Comparison of ENCODE assay signal across 10 mouse cellular contexts in the genomic region with DNA sequence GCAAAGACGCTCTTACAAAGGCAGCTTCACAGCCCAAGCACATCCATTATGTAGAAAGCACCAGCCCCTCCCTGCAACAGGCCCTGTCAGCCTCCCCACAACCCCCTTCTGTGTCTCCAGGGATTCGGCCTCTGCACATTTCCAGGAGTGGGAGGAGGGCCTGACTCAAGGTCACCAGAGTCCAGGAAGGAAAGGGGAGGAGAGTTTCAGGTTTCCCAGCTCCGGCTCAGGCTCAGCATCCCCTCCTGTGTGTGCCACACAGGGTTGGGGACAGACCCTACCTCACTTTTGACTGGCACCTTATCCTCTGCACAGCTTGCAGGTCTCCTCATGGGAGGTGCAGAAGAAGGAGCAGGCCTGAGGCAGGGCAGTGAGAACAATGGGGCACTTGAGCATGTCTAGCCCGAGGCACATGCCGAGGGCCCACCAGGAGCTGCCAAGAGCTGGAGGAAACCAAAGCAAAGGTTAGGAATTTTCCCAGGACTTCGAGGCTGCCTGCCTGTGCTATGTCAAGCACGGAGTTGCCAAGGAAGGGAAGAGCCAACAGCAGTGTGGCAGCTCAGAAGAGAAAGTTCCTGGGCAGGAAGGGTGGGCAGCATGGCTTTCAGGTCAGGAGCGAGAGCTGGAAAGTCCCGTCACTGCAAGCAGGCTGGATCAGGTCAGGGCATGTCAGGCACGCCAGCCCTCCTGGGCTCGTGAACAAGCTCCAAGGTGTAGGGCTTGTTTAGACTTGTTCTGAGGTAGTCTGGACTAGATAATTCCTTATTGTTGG. TPM values are rescaled to one million over a fixed set of nuclear protein-coding genes. Genes with fewer than 3 reads are reported as not detected.
DNase-seq lines count a peak whose midpoint lies in the region; ATAC-seq and TF ChIP-seq lines count a peak whose summit lies in the region.
"Had no signal": no experiment of that assay in that cellular context is flagged by ENCODE, and none has a peak within 500 bp of the region (broad histone marks: within the 10 kb centered on the region; RNA-seq: fewer than 3 reads in every experiment).

No protein-coding gene starts in this region.

- no peaks in the 10 kb centered on the region for H3K36me3 ChIP-seq in liver, embryonic 16.5 days (ENCODE audit: control insufficient read depth, insufficient read depth)
- H3K36me3 ChIP-seq in liver, embryonic 12.5 days: no peaks in the 10 kb centered on the region
- no peaks in the 10 kb centered on the region for H3K36me3 ChIP-seq in hindbrain, embryonic 10.5 days
- no peaks in the 10 kb centered on the region for H3K36me3 ChIP-seq in limb, embryonic 14.5 days (ENCODE audit: control insufficient read depth, insufficient read depth, low read length)
- no peaks in the 10 kb centered on the region for H3K36me3 ChIP-seq in stomach, embryonic 15.5 days
- H3K36me3 ChIP-seq in liver, postnatal 0 days (replicated peaks; ENCODE audit: insufficient read depth, low read length): no peaks in the 10 kb centered on the region
- H3K36me3 ChIP-seq: G1E had no signal

- no peak for TF ChIP-seq EP300 in liver, postnatal 0 days (IDR thresholded peaks at IDR 0.05; ENCODE audit: low read depth)

- no peaks in the 10 kb centered on the region for H3K27me3 ChIP-seq in liver, embryonic 16.5 days (ENCODE audit: control insufficient read depth, insufficient read depth, low read depth, low read length)
- H3K27me3 ChIP-seq in liver, embryonic 12.5 days (replicated peaks): no peaks in the 10 kb centered on the region
- no peaks in the 10 kb centered on the region for H3K27me3 ChIP-seq in hindbrain, embryonic 10.5 days (ENCODE audit: insufficient read depth, poor library complexity, severe bottlenecking)
- H3K27me3 ChIP-seq in limb, embryonic 14.5 days (ENCODE audit: control insufficient read depth, insufficient read depth, low read length): no peaks in the 10 kb centered on the region
- H3K27me3 ChIP-seq in stomach, embryonic 15.5 days (replicated peaks): no peaks in the 10 kb centered on the region
- H3K27me3 ChIP-seq in liver, postnatal 0 days (ENCODE audit: insufficient read depth, low read length): no peaks in the 10 kb centered on the region

- no peak overlapping the region for H3K4me3 ChIP-seq in liver, embryonic 16.5 days (ENCODE audit: low read depth, low read length)
- H3K4me3 ChIP-seq in liver, embryonic 12.5 days: no peak overlapping the region
- H3K4me3 ChIP-seq in hindbrain, embryonic 10.5 days: no peak overlapping the region
- H3K4me3 ChIP-seq in limb, embryonic 14.5 days (replicated peaks; ENCODE audit: low read length): no peak overlapping the region
- H3K4me3 ChIP-seq in stomach, embryonic 15.5 days (replicated peaks): no peak overlapping the region
- no peak overlapping the region for H3K4me3 ChIP-seq in liver, postnatal 0 days (ENCODE audit: low read depth, low read length)

- peak; percentile 94 for DNase-seq in fibroblast of lung, adult 2 months (ENCODE audit: low read depth)
- peak; percentile 62 for DNase-seq in hindbrain, embryonic 10.5 days (ENCODE audit: low spot score)
- peak; percentile 41 for DNase-seq in limb, embryonic 14.5 days (ENCODE audit: low spot score)
- DNase-seq in thymus, postnatal 4 days: no peak
- DNase-seq in liver, postnatal 0 days: no peak

- WGBS in liver, embryonic 16.5 days (ENCODE audit: insufficient replicate concordance): 44% methylated on average over 11 of the region's 11 CpGs
- 59% methylated on average over 11 of the region's 11 CpGs for WGBS in liver, embryonic 12.5 days (ENCODE audit: insufficient replicate concordance)
- WGBS in hindbrain, embryonic 10.5 days: 35% methylated on average over 11 of the region's 11 CpGs
- 35% methylated on average over 10 of the region's 11 CpGs for WGBS in limb, embryonic 14.5 days
- WGBS in stomach, embryonic 15.5 days: 31% methylated on average over 11 of the region's 11 CpGs
- 69% methylated on average over 11 of the region's 11 CpGs for WGBS in liver, postnatal 0 days (ENCODE audit: insufficient replicate concordance)

- no peak for TF ChIP-seq POLR2A in limb, embryonic 14.5 days (IDR thresholded peaks at IDR 0.05; ENCODE audit: borderline replicate concordance, extremely low read depth, insufficient read depth, insufficient read length)

- 0 out of 2 replicates have a peak, but pooled peaks have one; percentile 21 for ATAC-seq in liver, embryonic 16.5 days (ENCODE audit: low read depth)
- no peak for ATAC-seq in liver, embryonic 12.5 days
- ATAC-seq in limb, embryonic 14.5 days (ENCODE audit: low FRiP score, low read depth): peak; percentile 52; the same call in 1 of the 2 replicates
- ATAC-seq in stomach, embryonic 15.5 days (ENCODE audit: insufficient read depth, low FRiP score, low read depth): 0 out of 2 replicates have a peak, but pooled peaks have one; percentile 16
- no peak for ATAC-seq in liver, postnatal 0 days

- TF ChIP-seq CTCF in liver, postnatal 0 days (IDR thresholded peaks at IDR 0.05; ENCODE audit: low read depth): no peak

- H3K9me3 ChIP-seq in liver, embryonic 16.5 days (replicated peaks; ENCODE audit: control insufficient read depth, low read length): no peaks in the 10 kb centered on the region
- no peaks in the 10 kb centered on the region for H3K9me3 ChIP-seq in liver, embryonic 12.5 days (replicated peaks)
- no peaks in the 10 kb centered on the region for H3K9me3 ChIP-seq in hindbrain, embryonic 10.5 days
- H3K9me3 ChIP-seq in limb, embryonic 14.5 days (ENCODE audit: control insufficient read depth, low read length): no peaks in the 10 kb centered on the region
- no peaks in the 10 kb centered on the region for H3K9me3 ChIP-seq in stomach, embryonic 15.5 days
- H3K9me3 ChIP-seq in liver, postnatal 0 days (ENCODE audit: low read length): no peaks in the 10 kb centered on the region
- H3K9me3 ChIP-seq: G1E had no signal

- H3K4me2 ChIP-seq in liver, embryonic 16.5 days (ENCODE audit: low read depth, low read length): no peak overlapping the region
- H3K4me2 ChIP-seq in liver, embryonic 12.5 days: no peak overlapping the region
- H3K4me2 ChIP-seq in limb, embryonic 14.5 days (replicated peaks; ENCODE audit: low read depth, low read length, severe bottlenecking): no peak overlapping the region
- H3K4me2 ChIP-seq in stomach, embryonic 15.5 days: peak overlapping the region; percentile 16; the same call in 1 of the 2 replicates
- no peak overlapping the region for H3K4me2 ChIP-seq in liver, postnatal 0 days (ENCODE audit: low read depth, low read length)

- H3K4me1 ChIP-seq in liver, embryonic 16.5 days (ENCODE audit: control insufficient read depth, low read depth, low read length): no peaks in the 10 kb centered on the region
- H3K4me1 ChIP-seq in liver, embryonic 12.5 days: 0 out of 2 replicates have a peak, but pooled peaks cover 5% of the 10 kb centered on the region
- H3K4me1 ChIP-seq in hindbrain, embryonic 10.5 days (replicated peaks): peaks cover 49% of the 10 kb centered on the region
- H3K4me1 ChIP-seq in limb, embryonic 14.5 days (ENCODE audit: control insufficient read depth, insufficient read depth, low read length): peaks cover 17% of the 10 kb centered on the region
- peaks cover 24% of the 10 kb centered on the region for H3K4me1 ChIP-seq in stomach, embryonic 15.5 days
- no peaks in the 10 kb centered on the region for H3K4me1 ChIP-seq in liver, postnatal 0 days (ENCODE audit: insufficient read depth)

- H3K9ac ChIP-seq in liver, embryonic 16.5 days (ENCODE audit: low read depth, low read length): no peak overlapping the region
- H3K9ac ChIP-seq in liver, embryonic 12.5 days: no peak overlapping the region
- H3K9ac ChIP-seq in limb, embryonic 14.5 days (ENCODE audit: low read depth, low read length, severe bottlenecking): no peak overlapping the region
- H3K9ac ChIP-seq in stomach, embryonic 15.5 days: no peak overlapping the region
- H3K9ac ChIP-seq in liver, postnatal 0 days (replicated peaks): no peak overlapping the region

- no peak overlapping the region for H3K27ac ChIP-seq in liver, embryonic 16.5 days (ENCODE audit: low read length)
- no peak overlapping the region for H3K27ac ChIP-seq in liver, embryonic 12.5 days
- peak overlapping the region; percentile 84 for H3K27ac ChIP-seq in hindbrain, embryonic 10.5 days
- peak overlapping the region; percentile 71 for H3K27ac ChIP-seq in limb, embryonic 14.5 days (replicated peaks; ENCODE audit: low read depth, low read length)
- peak overlapping the region; percentile 69 for H3K27ac ChIP-seq in stomach, embryonic 15.5 days
- no peak overlapping the region for H3K27ac ChIP-seq in liver, postnatal 0 days (ENCODE audit: low read depth)
- H3K27ac ChIP-seq: macrophage had no signal

RNA-seq across cellular contexts. Expression of gene Mmrn2, which starts 3.5 kb away (rescaled TPM):
- polyA plus RNA-seq in liver, embryonic 16.5 days (2015; fragmentation: Nextera tagmentation; extraction: Ambion mirVana): 3.0 and 3.4 TPM in 2 replicates
- 3.5 and 3.7 TPM in 2 replicates for polyA plus RNA-seq in liver, embryonic 12.5 days (2016; fragmentation: Nextera tagmentation; extraction: Ambion mirVana)
- polyA plus RNA-seq in hindbrain, embryonic 10.5 days (2016; fragmentation: Nextera tagmentation; extraction: Ambion mirVana): 7.0 and 8.5 TPM in 2 replicates
- polyA plus RNA-seq in limb, embryonic 14.5 days (2012; rRNA removed): 4.5 and 4.7 TPM in 2 replicates
- polyA plus RNA-seq in limb, embryonic 14.5 days (2014; fragmentation: Nextera tagmentation; extraction: Ambion mirVana): 6.9 and 7.7 TPM in 2 replicates
- 8.2 and 8.9 TPM in 2 replicates for polyA plus RNA-seq in stomach, embryonic 15.5 days (2015; fragmentation: Nextera tagmentation; extraction: Ambion mirVana)
- polyA plus RNA-seq in liver, postnatal 0 days (2015; fragmentation: Nextera tagmentation; extraction: Ambion mirVana): 3.2 and 3.3 TPM in 2 replicates
- polyA plus RNA-seq: macrophage had no signal

RNA-seq across cellular contexts. Expression of gene Sncg, which starts 4.2 kb away (rescaled TPM):
- 0.11 and 0.24 TPM in 2 replicates for polyA plus RNA-seq in liver, embryonic 16.5 days (2015; fragmentation: Nextera tagmentation; extraction: Ambion mirVana)
- polyA plus RNA-seq in liver, embryonic 12.5 days (2016; fragmentation: Nextera tagmentation; extraction: Ambion mirVana): 0.49 and 0.57 TPM in 2 replicates
- polyA plus RNA-seq in hindbrain, embryonic 10.5 days (2016; fragmentation: Nextera tagmentation; extraction: Ambion mirVana): 51.0 and 125 TPM in 2 replicates
- polyA plus RNA-seq in limb, embryonic 14.5 days (2012; rRNA removed): 2.1 and 3.8 TPM in 2 replicates
- 3.0 and 3.6 TPM in 2 replicates for polyA plus RNA-seq in limb, embryonic 14.5 days (2014; fragmentation: Nextera tagmentation; extraction: Ambion mirVana)
- 27.4 and 32.7 TPM in 2 replicates for polyA plus RNA-seq in stomach, embryonic 15.5 days (2015; fragmentation: Nextera tagmentation; extraction: Ambion mirVana)
- polyA plus RNA-seq in liver, postnatal 0 days (2015; fragmentation: Nextera tagmentation; extraction: Ambion mirVana): 0.34 and 0.72 TPM in 2 replicates
- polyA plus RNA-seq: G1E, macrophage had no signal

RNA-seq across cellular contexts. Expression of gene Fam25c, which starts 23.5 kb away (rescaled TPM):
- polyA plus RNA-seq in liver, embryonic 16.5 days (2015; fragmentation: Nextera tagmentation; extraction: Ambion mirVana): 0.35 and 0.57 TPM in 2 replicates
- polyA plus RNA-seq in liver, embryonic 12.5 days (2016; fragmentation: Nextera tagmentation; extraction: Ambion mirVana): not detected in 2 replicates
- polyA plus RNA-seq in hindbrain, embryonic 10.5 days (2016; fragmentation: Nextera tagmentation; extraction: Ambion mirVana): not detected in 2 replicates
- polyA plus RNA-seq in limb, embryonic 14.5 days (2012; rRNA removed): 7.1 and 23.5 TPM in 2 replicates
- polyA plus RNA-seq in limb, embryonic 14.5 days (2014; fragmentation: Nextera tagmentation; extraction: Ambion mirVana): 30.0 and 45.6 TPM in 2 replicates
- polyA plus RNA-seq in stomach, embryonic 15.5 days (2015; fragmentation: Nextera tagmentation; extraction: Ambion mirVana): 1.8 and 8.3 TPM in 2 replicates
- 5.8 and 5.9 TPM in 2 replicates for polyA plus RNA-seq in liver, postnatal 0 days (2015; fragmentation: Nextera tagmentation; extraction: Ambion mirVana)
- polyA plus RNA-seq: G1E, macrophage had no signal

Comparison
In these comparisons a context has a peak if more than half of its experiments do, and no peak if none do; other contexts are left out.
1. ATAC-seq: peak in liver, embryonic 16.5 days (single experiment), limb, embryonic 14.5 days (single experiment) and stomach, embryonic 15.5 days (single experiment); none in liver, embryonic 12.5 days (single experiment) and liver, postnatal 0 days (single experiment).
2. H3K27ac ChIP-seq: peak in hindbrain, embryonic 10.5 days (single experiment), limb, embryonic 14.5 days (single experiment) and stomach, embryonic 15.5 days (single experiment); none in liver, embryonic 16.5 days (single experiment), liver, embryonic 12.5 days (single experiment) and liver, postnatal 0 days (single experiment).
3. DNase-seq: peak in fibroblast of lung, adult 2 months (single experiment), hindbrain, embryonic 10.5 days (single experiment) and limb, embryonic 14.5 days (single experiment); none in thymus, postnatal 4 days (single experiment) and liver, postnatal 0 days (single experiment).